Mouse (Mus musculus) NIH3T3 (cell line): Measurements from ENCODE around the gene Wee2.
A peak's percentile ranks its signal among the peaks of the same experiment; 100 is the strongest.

ENCODE experiments used
- DNase-seq: peaks from one replicate; pipeline ENCODE4 v3.0.0-alpha.2; 2012; ENCODE audit warnings: low read depth

The Wee2 gene

DNA sequence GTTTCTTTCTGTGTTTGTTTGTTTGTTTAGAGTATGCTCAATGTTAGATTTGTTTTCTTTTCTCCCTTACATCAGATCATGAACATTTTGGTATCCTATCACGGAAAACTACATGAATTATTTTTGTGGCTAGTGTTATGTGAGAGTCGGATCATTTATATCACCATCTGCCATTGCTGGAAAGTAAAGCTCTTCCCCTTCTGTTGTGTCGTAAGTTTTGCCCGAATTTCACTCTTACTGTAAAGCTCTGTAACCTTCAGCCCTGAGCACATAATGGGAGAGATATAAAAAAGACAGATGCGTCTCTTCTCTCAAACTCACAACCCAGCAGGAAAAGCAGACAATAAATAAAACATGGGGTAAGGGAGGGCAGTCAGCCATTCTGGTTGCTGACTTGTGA is at the start of gene Wee2:
Gene Wee2 (plus strand): TSS at position 153 of the 400 bp plus-strand sequence.
- no peak for DNase-seq

DNA sequence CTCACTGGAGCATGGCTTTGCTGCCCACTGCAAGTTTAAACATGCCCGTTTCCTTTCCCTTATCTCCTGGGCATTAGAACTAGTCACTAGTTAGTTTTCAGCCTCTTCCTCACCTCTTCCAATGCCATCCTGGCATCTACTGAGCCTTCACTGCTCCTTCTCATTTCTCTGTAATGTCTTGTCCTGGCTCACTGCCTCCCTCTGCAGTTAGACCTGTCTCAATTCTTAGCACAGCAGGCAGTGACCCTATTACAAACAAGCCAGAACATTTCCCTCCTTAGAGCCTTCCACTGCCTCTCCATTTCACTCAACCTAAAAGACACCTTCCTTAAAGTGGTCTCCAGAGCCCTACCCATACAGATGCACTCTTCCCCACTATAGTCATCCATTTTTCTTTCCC is 47.9 kb upstream of the Wee2 start:
- DNase-seq, result peak; percentile 53

DNA sequence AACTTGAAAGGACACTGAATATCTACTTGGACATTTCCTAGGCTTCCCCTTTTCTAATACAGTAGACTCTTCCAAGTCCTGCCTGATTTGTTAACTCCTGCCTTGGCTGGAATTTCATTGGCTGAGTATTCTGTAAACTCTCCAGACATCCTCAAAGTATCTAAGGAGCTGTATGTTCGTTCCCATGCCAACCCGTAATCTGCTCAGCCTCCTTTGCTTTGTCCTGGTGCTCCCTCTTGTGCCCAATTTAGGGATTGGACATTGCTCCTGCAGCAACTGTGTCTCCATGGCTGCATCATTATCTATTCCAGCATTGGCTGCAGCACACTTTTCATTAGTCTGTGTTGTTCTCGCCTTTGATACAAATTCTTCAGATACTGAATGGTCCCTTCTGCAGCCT is 45.7 kb upstream of the Wee2 start:
- peak; percentile 94 for DNase-seq

DNA sequence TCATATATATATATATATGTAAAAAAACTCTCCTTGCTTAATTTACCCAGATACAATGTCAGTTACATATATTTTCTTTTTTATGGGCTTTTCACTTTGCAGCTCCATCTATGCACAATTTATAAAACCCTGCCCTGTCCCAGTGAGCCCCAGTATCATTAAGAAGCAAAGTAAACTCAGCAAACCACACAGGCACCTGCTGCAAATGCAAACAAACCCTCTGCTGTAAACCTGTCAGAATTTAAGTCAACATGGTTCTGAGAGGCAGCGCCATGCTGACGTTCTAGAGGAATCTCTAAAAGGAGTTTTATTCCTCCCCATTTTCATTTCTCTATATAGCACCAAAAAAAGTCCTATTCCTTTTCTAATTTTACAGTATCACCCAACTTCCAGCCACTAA is 36.9 kb upstream of the Wee2 start:
- DNase-seq, result no peak

DNA sequence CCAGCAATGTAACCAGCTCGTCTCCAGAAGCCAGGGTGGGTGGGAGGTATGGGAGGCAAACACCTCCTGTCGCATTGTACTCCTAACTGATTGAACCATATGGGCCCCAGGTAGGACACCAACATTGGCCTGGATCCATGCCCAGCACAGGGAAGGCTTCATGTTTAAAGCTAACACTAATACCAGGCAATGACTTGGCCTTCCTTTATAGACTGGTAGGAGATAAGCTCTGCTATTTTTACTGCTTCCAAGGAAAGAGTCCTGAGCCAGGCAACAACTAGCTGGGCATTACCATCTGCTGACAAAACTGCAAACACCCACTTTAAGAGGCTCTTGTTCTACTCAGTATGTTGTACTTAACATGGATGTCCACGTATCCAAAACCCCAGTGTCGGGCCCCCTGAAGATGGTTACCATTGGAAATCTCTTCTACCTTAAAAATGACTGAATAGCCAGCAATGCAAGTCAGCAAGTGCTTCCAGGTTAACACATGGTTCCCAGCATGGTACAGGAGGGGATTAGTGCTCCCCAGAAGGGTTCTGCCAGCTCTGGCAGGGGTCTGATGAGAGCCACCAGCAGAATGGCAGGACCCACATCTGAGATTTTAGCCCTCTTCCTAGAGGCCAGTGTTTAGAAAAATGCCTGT is 35.1 kb upstream of the Wee2 start:
- DNase-seq, result no peak

DNA sequence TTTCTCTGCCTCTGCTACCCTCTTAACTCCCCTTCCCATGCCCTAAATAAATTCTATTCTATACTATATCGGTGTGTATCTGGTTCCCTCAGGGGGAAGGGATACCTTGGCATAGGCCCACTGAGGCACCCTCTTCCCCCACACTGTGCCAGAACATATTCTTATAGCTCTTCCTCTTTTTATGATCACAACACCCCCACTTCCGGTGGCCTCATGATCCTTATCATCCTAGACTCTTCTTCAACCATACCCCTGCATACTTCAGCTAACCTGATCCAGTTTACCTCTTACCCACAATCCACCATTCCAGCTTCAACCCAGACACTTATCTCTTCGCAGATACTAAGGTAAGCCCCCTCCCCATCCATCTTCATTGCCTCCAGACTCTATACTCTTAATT is 27.8 kb upstream of the Wee2 start:
- DNase-seq, result no peak

DNA sequence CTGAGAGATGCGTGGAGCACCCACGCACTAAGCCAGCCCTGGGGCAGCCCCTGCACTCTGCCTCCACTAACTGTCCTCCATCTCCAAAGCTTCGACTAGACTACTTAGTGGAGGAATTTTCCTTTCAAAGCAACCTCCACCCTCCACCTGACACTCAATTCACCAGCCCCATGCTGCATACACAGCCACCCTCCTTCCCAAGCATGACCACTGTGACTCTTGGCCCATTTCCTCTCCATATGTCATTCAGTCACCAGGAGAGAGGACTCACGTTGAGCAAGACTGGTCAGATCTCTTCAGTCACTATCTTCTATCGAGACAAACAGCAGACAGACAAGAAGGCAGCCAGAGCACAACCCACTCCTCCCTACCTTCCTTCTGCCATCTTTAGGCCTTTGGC is 25.8 kb upstream of the Wee2 start:
- no peak for DNase-seq

DNA sequence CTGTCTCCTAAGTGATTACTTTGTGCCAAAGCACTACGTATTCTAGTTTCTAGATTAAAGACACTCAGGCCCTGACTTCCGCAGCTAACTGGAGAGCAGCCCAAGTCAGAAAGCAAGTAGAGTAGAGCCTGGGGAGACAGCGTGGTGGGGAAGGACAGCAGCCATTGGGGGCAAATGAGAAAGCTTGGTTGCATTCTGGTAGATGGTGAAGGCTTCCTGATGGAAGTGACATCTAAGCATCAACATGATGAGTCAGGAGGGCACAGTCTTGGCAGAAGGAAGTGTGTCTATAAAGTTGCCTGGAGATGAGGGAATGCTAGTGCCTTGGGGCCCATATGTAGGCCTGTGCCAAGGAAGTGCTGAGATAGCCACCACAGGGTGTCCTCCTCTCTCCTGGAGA is 25.3 kb upstream of the Wee2 start:
- DNase-seq, result no peak

DNA sequence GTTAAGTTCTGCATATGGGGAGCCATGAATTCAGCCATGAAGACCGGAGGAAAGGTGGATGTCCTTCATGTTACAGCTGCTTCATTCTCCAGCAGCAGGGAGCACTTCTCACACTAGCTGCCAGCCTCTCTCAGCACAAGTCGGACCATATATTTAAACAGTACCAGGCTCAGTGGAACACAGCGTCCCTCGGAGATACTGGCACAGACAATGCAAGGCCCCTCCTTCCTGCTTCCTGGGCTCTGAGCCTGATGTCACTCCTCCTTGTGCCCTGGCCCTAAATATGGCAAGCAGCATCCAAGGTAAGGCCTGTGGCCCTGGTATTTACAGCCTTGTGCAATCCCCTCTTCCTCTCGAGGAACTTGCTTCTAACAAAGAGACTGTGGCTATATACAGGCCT is 23.1 kb upstream of the Wee2 start:
- no peak for DNase-seq

DNA sequence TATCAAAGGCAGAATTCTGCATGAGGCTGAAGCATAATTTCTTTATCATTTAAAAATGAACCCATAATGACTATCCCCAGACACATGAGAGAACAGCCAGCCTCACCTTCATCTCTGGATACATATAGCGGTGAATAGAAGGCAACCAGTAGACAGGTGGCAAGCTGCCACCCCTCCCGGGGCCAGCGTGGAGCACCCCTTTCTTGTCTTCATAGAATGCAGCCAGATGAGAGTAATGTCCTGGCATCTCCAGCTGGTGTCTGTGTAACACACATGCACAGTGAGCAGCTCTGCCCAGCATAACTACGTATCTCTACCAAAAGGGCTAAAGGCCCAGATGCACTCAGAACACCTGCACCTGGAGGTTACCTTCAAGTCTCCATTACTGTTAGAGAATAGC is 20.5 kb upstream of the Wee2 start:
- DNase-seq, result no peak

DNA sequence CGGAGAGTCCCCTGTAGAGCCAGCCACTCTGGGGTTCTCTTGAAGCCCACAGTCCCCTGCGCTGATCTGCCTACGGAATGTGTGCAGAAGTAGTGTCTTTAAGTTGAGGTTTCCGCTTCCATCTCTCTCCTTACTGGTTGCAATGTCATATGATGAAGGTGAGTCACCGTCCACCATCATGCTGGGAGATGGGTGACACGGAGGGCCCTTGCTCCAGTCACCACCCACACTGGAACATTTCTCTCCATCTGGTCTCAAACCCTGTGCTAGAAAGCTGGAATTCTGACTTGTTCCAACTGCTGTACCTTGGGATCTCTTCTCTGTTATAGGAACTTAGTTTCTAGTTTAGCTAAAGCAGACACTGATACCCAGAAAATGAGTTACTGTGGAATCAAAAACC is 17.8 kb upstream of the Wee2 start:
- DNase-seq, result no peak

DNA sequence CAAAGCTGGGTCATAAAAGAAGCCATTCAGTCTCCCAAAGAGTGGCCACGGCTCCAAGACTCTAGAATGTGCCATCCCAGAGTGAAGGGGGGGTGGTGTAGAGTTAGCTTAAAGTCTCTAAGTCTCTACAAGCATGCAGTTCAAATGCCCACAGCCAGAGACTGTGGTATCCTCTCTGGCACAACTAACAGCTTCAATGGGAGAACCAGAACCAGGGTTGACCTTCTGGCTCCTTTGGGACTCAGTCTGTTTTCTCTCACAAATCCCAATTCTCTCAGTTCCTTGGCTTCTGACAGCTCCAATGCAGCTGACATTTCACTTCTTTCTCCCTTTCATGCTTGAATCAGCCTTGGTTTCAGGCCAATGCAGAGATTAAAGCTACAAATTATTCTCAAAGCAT is 15.9 kb upstream of the Wee2 start:
- no peak for DNase-seq

DNA sequence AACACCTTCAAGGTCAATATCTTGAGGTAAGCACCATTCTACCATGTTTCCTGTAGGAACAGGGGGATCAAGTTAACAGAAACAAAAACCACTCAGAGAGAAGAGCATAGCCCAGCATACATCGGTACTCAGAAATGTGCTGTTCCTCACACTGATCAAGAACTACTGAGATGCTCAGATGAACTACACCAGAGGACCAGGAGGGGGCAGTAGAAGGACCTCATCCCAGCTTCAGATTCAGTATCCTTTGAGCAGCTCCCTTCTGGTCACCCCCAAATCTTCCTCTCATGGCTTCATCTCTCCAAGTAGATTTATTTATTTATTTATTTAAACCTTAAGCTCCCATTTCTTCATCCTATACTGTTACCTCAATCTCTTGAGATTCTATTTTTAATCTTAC is 15.1 kb upstream of the Wee2 start:
- peak; percentile 67 for DNase-seq

DNA sequence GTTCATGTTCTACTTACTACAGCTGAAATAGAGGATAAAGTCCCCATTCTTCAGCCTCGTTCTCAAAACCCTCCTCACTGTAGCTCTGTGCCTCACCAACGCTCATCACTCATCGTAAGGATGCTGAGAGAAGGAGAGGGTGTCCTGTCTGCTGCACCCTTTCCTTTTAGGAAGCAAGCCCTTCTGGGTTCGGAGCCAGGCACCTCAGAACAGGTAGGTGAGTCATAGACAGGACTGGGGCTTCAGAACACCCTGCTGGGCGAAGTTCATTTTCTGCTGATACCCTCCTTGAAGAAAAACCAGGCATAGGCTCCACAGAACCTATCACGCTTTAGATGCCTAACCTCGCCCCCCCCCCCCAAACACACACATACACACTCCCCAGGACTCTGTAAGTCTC is 11.4 kb upstream of the Wee2 start:
- DNase-seq, result no peak

DNA sequence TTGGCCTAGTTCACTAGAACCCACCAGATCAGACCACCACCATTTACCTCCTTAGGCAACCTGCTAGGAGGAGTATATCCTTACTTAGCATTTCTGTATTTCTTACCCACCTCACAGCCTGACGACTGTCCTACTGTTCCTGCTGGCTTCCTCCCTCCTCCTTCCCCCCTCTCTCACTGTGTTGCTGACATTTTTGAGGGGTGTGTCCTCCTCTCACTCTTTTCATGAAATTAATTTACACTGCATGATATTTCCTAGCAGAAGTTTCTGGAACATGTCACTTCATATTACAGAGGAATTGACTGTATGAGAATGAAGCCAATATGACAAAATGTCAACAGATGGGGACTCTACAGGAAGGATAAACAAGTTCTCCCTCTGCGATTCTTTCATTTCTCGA is 10.2 kb upstream of the Wee2 start:
- DNase-seq, result no peak

DNA sequence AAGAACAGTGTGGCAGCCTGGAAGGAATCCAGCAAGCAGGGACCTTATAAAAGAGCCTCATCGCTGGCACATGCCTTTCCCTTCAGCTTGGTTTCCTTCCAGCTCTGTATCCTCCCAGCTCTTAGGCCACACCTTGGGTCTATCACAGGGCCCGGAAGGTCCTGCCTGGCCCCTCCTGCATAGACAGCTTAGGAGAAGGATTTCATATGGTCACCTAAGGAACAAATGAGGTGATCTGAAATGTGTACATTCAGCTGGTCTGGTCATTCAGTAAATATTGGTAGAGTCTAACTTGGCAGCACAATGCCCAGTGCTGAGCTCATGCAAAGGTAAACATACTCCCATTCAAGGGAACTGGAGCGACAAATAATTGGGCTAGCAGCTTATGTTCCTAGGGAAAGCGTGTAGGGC is 9.4 kb upstream of the Wee2 start:
- DNase-seq, result no peak

DNA sequence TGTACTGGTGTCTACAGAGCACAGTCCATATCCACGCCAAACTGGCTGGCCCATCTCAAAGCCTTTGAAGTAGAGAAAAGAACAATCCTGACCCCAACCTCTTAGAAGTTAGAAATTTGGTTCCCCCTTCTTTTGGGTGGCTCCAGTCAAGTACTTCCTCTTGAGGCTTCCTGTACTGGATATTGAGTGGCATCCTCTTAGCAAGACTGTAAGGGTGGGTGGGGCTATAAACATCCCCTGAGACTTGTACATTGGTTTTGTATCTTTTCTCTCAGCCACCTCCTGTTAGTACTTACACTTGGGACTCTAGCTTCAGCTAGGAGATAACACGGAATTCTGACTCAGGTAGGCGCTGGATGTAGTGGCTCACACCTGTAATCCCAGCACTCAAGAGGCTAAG is 8.6 kb upstream of the Wee2 start:
- DNase-seq, result no peak

DNA sequence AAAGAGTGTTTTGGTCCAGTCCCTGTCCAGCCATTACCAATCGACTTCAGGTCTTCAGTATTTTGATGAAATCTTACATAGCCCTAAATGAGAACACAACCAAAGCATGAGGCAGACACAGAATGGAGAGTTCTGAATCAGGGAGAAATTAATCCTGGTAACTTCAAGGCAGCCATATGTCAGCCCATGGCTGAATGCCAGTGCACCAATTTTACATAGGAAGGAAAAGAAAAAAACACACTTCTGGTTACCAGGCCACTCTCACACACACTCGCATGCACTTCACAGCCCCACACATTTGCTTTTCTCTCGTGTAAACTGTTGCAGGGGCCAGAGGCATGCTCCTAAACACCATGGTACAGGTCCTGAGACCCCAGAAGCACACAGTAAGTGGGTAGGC is 8.0 kb upstream of the Wee2 start:
- DNase-seq, result peak; percentile 68

DNA sequence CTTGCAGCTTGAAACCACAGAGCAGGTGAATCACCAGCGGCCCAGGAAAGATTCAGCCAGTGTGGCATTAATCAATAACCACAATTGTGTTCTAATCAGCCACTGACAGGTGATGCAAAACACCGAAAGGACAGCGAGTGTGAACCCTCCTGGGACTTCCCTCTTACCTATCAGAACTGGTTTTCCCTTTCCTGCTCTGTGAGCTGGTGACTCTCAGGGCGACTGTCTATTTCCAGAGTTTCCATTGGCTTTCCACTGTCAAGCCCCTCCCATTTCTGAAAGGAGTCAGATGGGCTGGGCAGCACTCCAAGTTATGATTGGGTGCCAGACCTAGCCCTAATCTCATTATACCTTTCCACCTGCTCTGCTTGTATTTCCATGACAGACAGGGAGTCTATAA is 7.5 kb upstream of the Wee2 start:
- DNase-seq, result peak; percentile 54

DNA sequence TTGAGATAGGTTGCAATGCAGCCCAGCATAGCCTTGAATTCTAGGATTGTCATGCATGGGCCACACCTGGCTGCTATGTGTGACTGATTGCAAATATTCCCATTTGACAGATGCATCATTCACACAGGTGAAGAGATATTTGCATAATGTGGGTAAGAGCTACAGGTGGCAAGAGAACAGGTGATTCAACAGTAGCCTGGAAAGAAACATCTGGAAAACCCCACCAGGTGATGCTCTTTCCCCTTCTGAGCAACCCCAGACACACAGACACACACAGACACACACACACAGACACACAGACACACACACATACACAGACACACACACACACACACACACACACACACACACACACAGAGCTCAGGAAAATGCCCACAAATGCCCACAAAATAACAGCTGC is 7.1 kb upstream of the Wee2 start:
- DNase-seq, result no peak

DNA sequence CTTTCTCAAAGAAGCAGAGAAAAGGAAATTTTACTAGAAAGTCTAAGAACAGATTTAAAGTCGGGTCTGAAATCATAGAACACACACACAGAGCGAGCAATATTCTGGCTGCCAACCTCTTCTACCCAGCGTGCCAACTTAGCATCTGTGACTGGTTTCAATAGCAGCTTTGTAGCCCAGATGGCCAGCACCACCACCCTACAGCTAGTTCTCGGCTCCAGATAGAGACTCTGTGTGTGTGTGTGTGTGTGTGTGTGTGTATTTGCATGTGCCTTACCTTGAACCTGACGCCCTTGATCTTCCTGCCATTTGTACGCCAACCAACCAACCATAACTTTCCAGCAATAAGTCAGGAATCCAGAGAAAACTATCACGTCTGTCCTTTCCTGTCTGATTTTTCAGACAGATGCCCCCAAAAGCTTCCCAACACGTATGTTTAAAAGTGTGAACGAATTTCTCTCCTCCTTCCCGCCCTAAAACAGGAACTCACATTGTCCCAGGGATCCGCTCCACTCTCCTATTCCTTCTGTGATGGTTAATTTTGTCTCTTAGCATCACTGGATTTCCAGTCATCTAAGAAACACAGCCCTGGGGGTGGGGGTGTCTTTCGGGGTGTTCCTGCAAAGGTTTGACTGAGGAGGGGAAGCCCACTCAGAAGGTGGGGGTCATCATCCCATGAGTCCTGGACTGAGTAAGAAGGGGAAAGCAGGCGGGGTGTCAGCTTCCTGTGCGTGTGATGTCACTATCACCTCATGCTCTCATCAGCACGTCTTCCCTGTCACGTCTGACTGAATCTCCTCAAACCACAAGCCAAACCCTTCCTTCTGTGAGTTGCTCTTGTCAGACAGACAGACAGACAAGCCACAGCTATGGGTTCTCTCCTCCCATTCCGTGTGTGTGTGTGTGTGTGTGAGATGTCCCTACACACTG is 6.3 kb upstream of the Wee2 start:
- no peak for DNase-seq

DNA sequence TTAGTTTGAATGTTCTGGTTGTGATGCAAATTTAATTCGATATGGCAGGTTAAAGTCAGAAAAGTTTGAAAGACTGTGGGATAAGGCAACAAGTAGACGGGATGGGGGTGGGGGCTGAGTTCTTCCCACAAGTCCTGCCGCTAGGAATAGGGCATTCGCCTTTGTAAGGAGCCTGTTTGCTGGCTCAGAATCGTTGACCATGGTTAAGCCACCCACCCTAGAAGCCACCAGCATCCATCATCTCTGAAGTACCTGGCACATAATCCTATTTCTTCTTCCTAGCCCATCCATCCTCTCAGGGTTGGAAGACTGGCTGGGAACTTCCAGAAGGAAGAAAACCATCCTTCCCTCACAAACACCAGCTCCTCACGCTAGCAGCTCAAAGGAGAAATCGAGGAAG is 4.2 kb upstream of the Wee2 start:
- no peak for DNase-seq

DNA sequence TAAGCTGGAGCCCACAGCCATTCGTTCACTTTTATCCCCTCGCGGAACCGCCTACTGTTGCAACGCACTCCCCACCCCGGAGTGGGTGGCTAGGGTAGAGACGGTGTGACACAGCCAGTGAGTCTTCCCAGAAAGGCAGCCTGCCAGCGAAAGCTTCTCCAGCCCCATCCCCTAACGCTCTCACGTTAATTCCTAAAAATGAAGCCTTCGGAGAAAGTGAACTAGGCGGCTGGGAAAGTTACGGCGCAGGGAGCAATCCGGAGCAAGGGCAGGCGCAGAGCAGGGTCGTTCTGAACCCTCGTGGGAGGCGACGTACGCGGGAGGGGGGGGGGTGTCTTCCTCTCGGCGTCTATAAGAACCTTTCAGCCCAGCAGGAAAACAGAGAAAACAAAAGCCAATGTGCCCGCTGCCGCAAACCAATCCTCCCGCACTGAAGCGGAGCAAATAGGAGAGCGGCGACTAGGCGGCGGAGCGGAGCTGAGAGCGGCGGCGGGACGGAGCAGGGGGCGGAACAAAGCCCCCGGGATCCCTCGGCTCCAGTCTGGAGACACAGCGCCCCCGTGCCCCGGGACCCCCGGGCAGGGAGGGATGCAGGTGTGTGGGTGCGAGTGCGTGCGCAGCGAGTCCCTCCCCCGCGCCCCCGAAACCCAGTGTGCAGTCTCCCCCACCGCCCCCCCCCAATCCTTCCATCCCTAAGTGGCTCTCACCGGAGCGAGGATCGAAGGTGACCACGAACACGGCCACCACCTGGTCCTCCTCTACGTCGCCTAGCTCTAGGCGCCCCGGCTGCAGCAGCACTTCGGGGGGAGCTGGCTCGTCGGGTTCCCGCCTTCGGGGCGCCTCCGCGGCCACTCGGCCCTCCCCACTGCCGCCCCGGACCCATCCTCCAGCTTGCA is 3.5 kb upstream of the Wee2 start:
- peak; percentile 61 for DNase-seq
